31 mouse cellular contexts compared by ENCODE assay signal in the genomic region with DNA sequence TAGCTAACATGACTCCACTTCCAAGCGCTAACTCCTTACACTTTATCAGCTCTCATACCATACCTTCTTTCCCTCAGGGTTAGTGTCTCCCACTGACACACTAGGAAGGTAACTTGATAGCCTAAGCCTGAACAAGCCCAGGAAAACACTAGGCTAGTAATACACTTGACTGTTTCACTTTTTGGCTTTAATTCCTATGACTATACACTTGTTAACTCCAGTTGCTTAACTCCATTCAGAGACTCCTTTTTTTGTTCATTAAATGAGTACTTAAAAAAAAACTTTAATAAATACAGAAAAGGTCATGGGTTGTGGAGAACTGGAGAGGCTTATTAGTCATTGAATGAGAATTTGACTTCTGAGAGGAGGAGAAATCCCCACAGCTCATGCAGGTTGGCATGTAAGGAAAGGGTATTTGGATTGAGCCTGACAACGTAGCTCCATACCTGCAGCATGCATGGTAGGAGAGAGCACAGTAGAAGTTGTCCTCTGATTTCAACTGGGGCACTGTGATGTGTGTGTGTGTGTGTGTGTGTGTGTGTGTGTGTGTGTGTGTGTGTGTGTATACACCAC. TPM values are rescaled to one million over a fixed set of nuclear protein-coding genes. Genes with fewer than 3 reads are reported as not detected.
DNase-seq lines count a peak whose midpoint lies in the region; ATAC-seq and TF ChIP-seq lines count a peak whose summit lies in the region.
"Had no signal": no experiment of that assay in that cellular context is flagged by ENCODE, and none has a peak within 500 bp of the region (broad histone marks: within the 10 kb centered on the region; RNA-seq: fewer than 3 reads in every experiment).

No protein-coding gene starts in this region.

- no peak overlapping the region for H3K4me2 ChIP-seq in heart, embryonic 12.5 days
- no peak overlapping the region for H3K4me2 ChIP-seq in lung, postnatal 0 days (replicated peaks; ENCODE audit: low read depth, low read length)
- H3K4me2 ChIP-seq: embryonic facial prominence, embryonic 13.5 days; hindbrain, embryonic 13.5 days; limb, embryonic 12.5 days; liver, embryonic 15.5 days; midbrain, embryonic 12.5 days; neural tube, embryonic 12.5 days had no signal

- no peak overlapping the region for H3K27ac ChIP-seq in heart, embryonic 12.5 days (ENCODE audit: poor library complexity, severe bottlenecking)
- no peak overlapping the region for H3K27ac ChIP-seq in lung, postnatal 0 days (ENCODE audit: low read length)
- H3K27ac ChIP-seq in hindbrain, embryonic 10.5 days = no peak overlapping the region
- H3K27ac ChIP-seq: embryonic facial prominence, embryonic 13.5 days; heart, embryonic 10.5 days; hindbrain, embryonic 13.5 days; layer of hippocampus, adult 2 months; left cerebral cortex, adult 2 months; limb, embryonic 12.5 days; liver, embryonic 15.5 days; midbrain, embryonic 12.5 days; neural tube, embryonic 12.5 days had no signal

- peak; percentile 83 for TF ChIP-seq EP300 in lung, postnatal 0 days (IDR thresholded peaks at IDR 0.05)

- no peaks in the 10 kb centered on the region for H3K9me3 ChIP-seq in heart, embryonic 12.5 days (replicated peaks)
- H3K9me3 ChIP-seq in lung, postnatal 0 days (ENCODE audit: low read length) = no peaks in the 10 kb centered on the region
- H3K9me3 ChIP-seq in hindbrain, embryonic 10.5 days = no peaks in the 10 kb centered on the region
- H3K9me3 ChIP-seq: embryonic facial prominence, embryonic 13.5 days; heart, embryonic 10.5 days; hindbrain, embryonic 13.5 days; limb, embryonic 12.5 days; liver, embryonic 15.5 days; midbrain, embryonic 12.5 days; neural tube, embryonic 12.5 days had no signal

- H3K4me1 ChIP-seq in heart, embryonic 12.5 days (replicated peaks) = 0 out of 2 replicates have a peak, but pooled peaks cover 2% of the 10 kb centered on the region
- no peaks in the 10 kb centered on the region for H3K4me1 ChIP-seq in lung, postnatal 0 days (ENCODE audit: insufficient read depth, low read depth, low read length)
- H3K4me1 ChIP-seq in hindbrain, embryonic 10.5 days (replicated peaks) = no peaks in the 10 kb centered on the region
- H3K4me1 ChIP-seq: embryonic facial prominence, embryonic 13.5 days; heart, embryonic 10.5 days; hindbrain, embryonic 13.5 days; limb, embryonic 12.5 days; liver, embryonic 15.5 days; midbrain, embryonic 12.5 days; neural tube, embryonic 12.5 days had no signal

- H3K27me3 ChIP-seq in heart, embryonic 12.5 days (replicated peaks) = no peaks in the 10 kb centered on the region
- H3K27me3 ChIP-seq in lung, postnatal 0 days (replicated peaks; ENCODE audit: insufficient read depth, low read length) = no peaks in the 10 kb centered on the region
- H3K27me3 ChIP-seq in hindbrain, embryonic 10.5 days (ENCODE audit: insufficient read depth, poor library complexity, severe bottlenecking) = no peaks in the 10 kb centered on the region
- H3K27me3 ChIP-seq: CH12.LX; embryonic facial prominence, embryonic 13.5 days; hindbrain, embryonic 13.5 days; limb, embryonic 12.5 days; liver, embryonic 15.5 days; megakaryocyte, embryonic 14.5 days; midbrain, embryonic 12.5 days; neural tube, embryonic 12.5 days had no signal

- H3K36me3 ChIP-seq in heart, embryonic 12.5 days = peaks cover 21% of the 10 kb centered on the region
- peaks cover 8% of the 10 kb centered on the region; the same call in 1 of the 2 replicates for H3K36me3 ChIP-seq in lung, postnatal 0 days (ENCODE audit: insufficient read depth, low read length)
- peaks cover 38% of the 10 kb centered on the region for H3K36me3 ChIP-seq in hindbrain, embryonic 10.5 days
- H3K36me3 ChIP-seq: liver, embryonic 15.5 days had no signal

- H3K4me3 ChIP-seq in heart, embryonic 12.5 days = no peak overlapping the region
- no peak overlapping the region for H3K4me3 ChIP-seq in lung, postnatal 0 days (ENCODE audit: low read depth, low read length)
- no peak overlapping the region for H3K4me3 ChIP-seq in hindbrain, embryonic 10.5 days
- H3K4me3 ChIP-seq: embryonic facial prominence, embryonic 13.5 days; heart, embryonic 10.5 days; hindbrain, embryonic 13.5 days; layer of hippocampus, adult 2 months; left cerebral cortex, adult 2 months; limb, embryonic 12.5 days; liver, embryonic 15.5 days; megakaryocyte, embryonic 14.5 days; midbrain, embryonic 12.5 days; myocyte; neural tube, embryonic 12.5 days had no signal

- TF ChIP-seq CTCF in lung, postnatal 0 days (IDR thresholded peaks at IDR 0.05) = no peak

- no peak overlapping the region for H3K9ac ChIP-seq in heart, embryonic 12.5 days
- H3K9ac ChIP-seq in lung, postnatal 0 days (replicated peaks; ENCODE audit: low read depth) = no peak overlapping the region
- H3K9ac ChIP-seq: embryonic facial prominence, embryonic 13.5 days; hindbrain, embryonic 13.5 days; limb, embryonic 12.5 days; liver, embryonic 15.5 days; midbrain, embryonic 12.5 days; neural tube, embryonic 12.5 days had no signal

- no peak for ATAC-seq in heart, embryonic 12.5 days (ENCODE audit: insufficient number of reproducible peaks, low FRiP score)
- peak; percentile 79 for ATAC-seq in lung, postnatal 0 days
- ATAC-seq: forebrain, embryonic 14.5 days; intestine, embryonic 16.5 days had no signal

- WGBS in heart, embryonic 12.5 days = 54% methylated on average over 2 of the region's 2 CpGs
- WGBS in lung, postnatal 0 days = 57% methylated on average over 2 of the region's 2 CpGs
- 85% methylated on average over 2 of the region's 2 CpGs for WGBS in hindbrain, embryonic 10.5 days

- DNase-seq in heart, adult 11 months = peak; percentile 19
- DNase-seq in lung, postnatal 0 days (ENCODE audit: low spot score) = peak; percentile 87
- DNase-seq in lung, postnatal 14 days = no peak
- DNase-seq in NIH3T3 (ENCODE audit: low read depth) = peak; percentile 67
- no peak for DNase-seq in hindbrain, embryonic 10.5 days (ENCODE audit: low spot score)
- DNase-seq in urinary bladder, postnatal 10 days (ENCODE audit: low spot score) = no peak
- DNase-seq: cerebellum, adult 8-10 months; cerebellum, postnatal 36 days; embryo, embryonic 11 days; gastrocnemius, postnatal 14 days; heart, postnatal 36 days; kidney, adult 9 months; kidney, postnatal 25 days; lung, postnatal 4 days; thymus, adult 2 months; thymus, postnatal 36 days had no signal

RNA-seq across cellular contexts. Expression of gene Tcte2, which starts 41.3 kb away (rescaled TPM):
- 3.6 and 4.9 TPM in 2 replicates for polyA plus RNA-seq in heart, embryonic 12.5 days (2016; fragmentation: Nextera tagmentation; extraction: Ambion mirVana)
- 3.9 and 4.4 TPM in 2 replicates for polyA plus RNA-seq in lung, postnatal 0 days (2015; fragmentation: Nextera tagmentation; extraction: Ambion mirVana)
- polyA plus RNA-seq in hindbrain, embryonic 10.5 days (2016; fragmentation: Nextera tagmentation; extraction: Ambion mirVana) = 4.4 and 7.5 TPM in 2 replicates

RNA-seq across cellular contexts. Expression of gene Afdn, which starts 42.6 kb away (rescaled TPM):
- 106 and 108 TPM in 2 replicates for polyA plus RNA-seq in heart, embryonic 12.5 days (2016; fragmentation: Nextera tagmentation; extraction: Ambion mirVana)
- 148 and 161 TPM in 2 replicates for polyA plus RNA-seq in lung, postnatal 0 days (2015; fragmentation: Nextera tagmentation; extraction: Ambion mirVana)
- 71.0 and 72.2 TPM in 2 replicates for polyA plus RNA-seq in hindbrain, embryonic 10.5 days (2016; fragmentation: Nextera tagmentation; extraction: Ambion mirVana)

Comparison
In these comparisons a context has a peak if more than half of its experiments do, and no peak if none do; other contexts are left out.
1. DNase-seq: peak in heart, adult 11 months (single experiment), lung, postnatal 0 days (single experiment) and NIH3T3 (single experiment); none in lung, postnatal 14 days (single experiment), hindbrain, embryonic 10.5 days (single experiment) and urinary bladder, postnatal 10 days (single experiment).